Mouse (Mus musculus) thymus, adult 2 months (tissue): ENCODE results near the gene Exoc6b. TPM values are rescaled to one million over a fixed set of nuclear protein-coding genes. Genes with fewer than 3 reads are reported as not detected.

Source experiments
- DNase-seq: peaks from one replicate; pipeline ENCODE4 v3.0.0; 2021
- H3K27ac ChIP-seq: fragments of 200-500 bp; 2 replicates; pipeline ENCODE4 v1.5.1; 2012; ENCODE audit warnings: low read length, control low read depth; ENCODE audit not compliant: control insufficient read depth, insufficient read depth
- H3K27me3 ChIP-seq: fragments of 200-500 bp; 2 replicates; pipeline ENCODE4 v1.6.1; 2012; ENCODE audit warnings: mild to moderate bottlenecking, low read length, moderate library complexity, mixed read lengths; ENCODE audit not compliant: control insufficient read depth, insufficient read depth
- H3K36me3 ChIP-seq: fragments of 200-500 bp; 2 replicates; pipeline ENCODE4 v1.6.1; 2012; ENCODE audit warnings: mild to moderate bottlenecking, low read length, moderate library complexity; ENCODE audit not compliant: control insufficient read depth, insufficient read depth
- H3K4me1 ChIP-seq: fragments of 200-500 bp; replicated peaks from 2 replicates; pipeline ENCODE4 v1.6.1; 2012; ENCODE audit warnings: low read length; ENCODE audit not compliant: control insufficient read depth, insufficient read depth
- H3K4me3 ChIP-seq: fragments of 200-500 bp; 2 replicates; pipeline ENCODE4 v1.5.1; 2012; ENCODE audit warnings: mild to moderate bottlenecking, low read length, control low read depth, moderate library complexity; ENCODE audit not compliant: control insufficient read depth, insufficient read depth
- CTCF ChIP-seq: fragments of 200-500 bp; IDR thresholded peaks from 2 replicates; pipeline ENCODE4 v1.5.1; 2012; ENCODE audit warnings: mild to moderate bottlenecking, control low read depth, low read length, moderate library complexity, borderline replicate concordance; ENCODE audit not compliant: control insufficient read depth, poor library complexity, insufficient read depth; ENCODE audit errors: extremely low read depth
- POLR2A ChIP-seq: fragments of 200-500 bp; IDR thresholded peaks from 2 replicates; pipeline ENCODE4 v1.6.1; 2012; ENCODE audit warnings: mild to moderate bottlenecking, low read length, control low read depth, moderate library complexity; ENCODE audit not compliant: control insufficient read depth, poor library complexity, insufficient read depth; ENCODE audit errors: extremely low read depth
- WGBS: fragments of 180-500 bp; shearing (Covaris S2); methylation state at CpG from one replicate; pipeline ENCODE4 v1.1.7; 2018; 5-methylcytosine and 5-hydroxymethylcytosine counted together
- polyA plus RNA-seq: library from polyadenylated mRNA; depleted of rRNA; stranded (reverse); fragments of >200 nt; gene quantifications from 2 replicates; pipeline ENCODE4 v1.2.3, GENCODE M21; 2012

Gene Exoc6b
- polyA plus RNA-seq, 1 experiment: 8.2 TPM

DNA sequence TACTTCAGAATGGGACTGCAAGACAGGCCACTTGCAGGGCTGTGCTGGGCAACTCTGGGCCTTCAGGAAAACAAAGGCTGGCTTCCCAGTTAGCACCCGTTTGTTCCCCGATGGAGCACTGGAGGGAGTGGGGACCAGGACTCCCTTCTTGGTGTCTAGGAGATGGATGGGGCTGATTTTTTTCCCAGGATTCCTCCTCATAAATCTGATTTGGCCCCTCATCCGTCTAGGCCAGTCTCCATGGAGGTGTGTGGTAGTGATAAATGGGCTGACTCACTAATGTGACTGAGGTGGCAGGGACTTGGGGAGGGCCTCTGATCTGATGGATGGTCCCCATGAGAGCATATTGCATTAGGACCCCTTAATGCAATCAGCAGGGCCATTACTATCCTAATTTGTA lies 470.6 kb downstream of the Exoc6b start:
- DNase-seq: no peak
- Histone ChIP-seq H3K4me1 (no peaks in the 10 kb centered on the region), H3K36me3 (no peaks in the 10 kb centered on the region), H3K4me3 (no peak overlapping the region), H3K27me3 (no peaks in the 10 kb centered on the region), H3K27ac (no peak overlapping the region)
- 96% methylated on average over 3 of the region's 3 CpGs for WGBS
- TF ChIP-seq POLR2A (no peak), CTCF (no peak)

DNA sequence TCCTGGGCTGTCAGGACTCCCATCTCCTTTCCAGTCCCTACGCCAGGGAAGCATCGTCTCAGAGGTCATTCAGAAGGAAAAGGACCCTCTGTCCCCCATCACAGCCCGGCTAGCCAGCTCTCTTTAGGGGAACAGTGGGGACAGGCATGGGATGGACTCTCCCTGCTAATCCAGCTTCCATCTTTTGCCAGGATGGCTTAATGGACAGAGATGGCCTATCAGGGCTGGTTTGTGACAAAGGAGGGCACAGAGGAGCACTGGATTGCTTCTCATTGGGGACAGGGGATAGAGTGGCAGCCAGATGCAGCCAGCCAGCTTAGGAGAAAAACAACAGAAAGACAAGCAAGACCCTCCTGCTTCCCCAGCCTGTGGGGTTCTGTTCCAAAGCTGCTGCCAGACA lies 474.7 kb downstream of the Exoc6b start:
- 88% methylated on average over 3 of the region's 3 CpGs for WGBS
- Histone ChIP-seq H3K4me3 (no peak overlapping the region), H3K27ac (no peak overlapping the region), H3K36me3 (no peaks in the 10 kb centered on the region), H3K4me1 (no peaks in the 10 kb centered on the region), H3K27me3 (peaks cover 3% of the 10 kb centered on the region; the same call in 1 of the 2 replicates)
- TF ChIP-seq POLR2A (no peak), CTCF (no peak)
- DNase-seq: no peak

DNA sequence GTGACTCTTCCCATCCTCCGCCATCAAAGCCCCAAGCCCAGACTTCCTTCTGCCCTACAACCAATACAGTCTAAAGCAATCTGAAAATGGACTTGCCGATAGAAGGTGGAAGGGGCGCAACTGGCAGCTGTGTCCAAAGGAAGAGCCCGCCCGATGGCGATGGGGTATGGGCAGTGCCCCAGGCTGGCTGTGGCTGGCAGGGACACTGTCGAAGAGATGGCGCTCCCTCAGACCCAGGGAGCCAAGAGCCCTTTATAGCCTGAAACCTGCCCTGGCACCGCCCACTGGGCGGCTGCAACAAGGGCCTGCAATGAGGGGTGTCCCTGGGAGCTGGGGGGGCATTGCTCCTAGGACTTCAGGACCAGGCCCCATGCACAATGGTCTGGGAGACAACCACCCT lies 475.6 kb downstream of the Exoc6b start, which contains the start of gene Cyp26b1:
TSS of gene Cyp26b1 (minus strand) at position 216 of the 400 bp plus-strand sequence.
- H3K36me3 ChIP-seq: no peaks in the 10 kb centered on the region
- DNase-seq: no peak
- H3K27ac ChIP-seq: no peak within 1 kb of the TSS
- H3K4me1 ChIP-seq: 0 out of 2 replicates have a peak, but pooled peaks cover 2% of the 10 kb centered on the region
- no peak within 1 kb of the TSS for H3K4me3 ChIP-seq
- H3K27me3 ChIP-seq: peaks cover 9% of the 10 kb centered on the region; the same call in 1 of the 2 replicates
- TF ChIP-seq CTCF (no peak), POLR2A (no peak)
- WGBS: 93% methylated on average over 10 of the region's 10 CpGs

DNA sequence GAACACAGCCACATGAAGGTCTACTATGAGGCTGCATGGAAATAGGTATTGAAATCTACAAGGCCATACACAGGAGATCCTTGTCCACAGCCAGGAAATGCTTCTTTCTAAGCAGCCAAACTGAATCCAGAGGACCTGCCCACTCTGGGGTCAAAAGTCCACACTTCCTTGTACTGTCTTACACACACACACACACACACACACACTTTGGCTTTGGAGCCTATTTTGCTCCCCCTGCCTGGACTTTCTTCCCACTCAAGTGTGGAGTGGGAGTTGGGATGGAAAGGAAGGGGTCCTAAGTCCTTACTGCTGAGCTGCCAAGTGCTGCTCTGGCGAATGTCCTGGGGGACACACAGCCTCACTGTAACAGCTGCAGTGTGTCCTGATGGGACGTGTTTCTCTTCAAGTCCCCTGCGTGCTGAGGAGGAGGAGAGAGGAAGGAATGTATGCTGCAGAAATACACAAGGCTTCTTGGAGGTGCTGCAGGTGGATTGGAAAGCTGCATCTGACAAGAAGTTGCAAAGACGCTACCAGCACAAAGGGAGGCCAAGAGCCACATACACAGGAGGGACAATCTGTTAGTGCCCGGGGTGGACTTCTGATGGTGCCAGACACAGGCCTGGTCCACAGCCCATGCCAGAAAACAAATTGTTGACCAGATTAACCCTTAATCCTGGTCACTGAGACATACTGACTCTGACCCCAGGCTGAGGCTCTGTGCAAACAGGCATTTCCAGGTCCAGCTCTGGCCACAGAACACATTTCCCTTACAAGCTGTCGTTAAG lies 478.2 kb downstream of the Exoc6b start:
- 0 out of 2 replicates have a peak, but pooled peaks cover 2% of the 10 kb centered on the region for H3K4me1 ChIP-seq
- 86% methylated on average over 6 of the region's 6 CpGs for WGBS
- H3K27ac ChIP-seq: no peak overlapping the region
- peaks cover 25% of the 10 kb centered on the region for H3K27me3 ChIP-seq
- TF ChIP-seq CTCF: no peak
- no peak for TF ChIP-seq POLR2A
- no peak overlapping the region for H3K4me3 ChIP-seq
- no peak for DNase-seq
- H3K36me3 ChIP-seq: no peaks in the 10 kb centered on the region

DNA sequence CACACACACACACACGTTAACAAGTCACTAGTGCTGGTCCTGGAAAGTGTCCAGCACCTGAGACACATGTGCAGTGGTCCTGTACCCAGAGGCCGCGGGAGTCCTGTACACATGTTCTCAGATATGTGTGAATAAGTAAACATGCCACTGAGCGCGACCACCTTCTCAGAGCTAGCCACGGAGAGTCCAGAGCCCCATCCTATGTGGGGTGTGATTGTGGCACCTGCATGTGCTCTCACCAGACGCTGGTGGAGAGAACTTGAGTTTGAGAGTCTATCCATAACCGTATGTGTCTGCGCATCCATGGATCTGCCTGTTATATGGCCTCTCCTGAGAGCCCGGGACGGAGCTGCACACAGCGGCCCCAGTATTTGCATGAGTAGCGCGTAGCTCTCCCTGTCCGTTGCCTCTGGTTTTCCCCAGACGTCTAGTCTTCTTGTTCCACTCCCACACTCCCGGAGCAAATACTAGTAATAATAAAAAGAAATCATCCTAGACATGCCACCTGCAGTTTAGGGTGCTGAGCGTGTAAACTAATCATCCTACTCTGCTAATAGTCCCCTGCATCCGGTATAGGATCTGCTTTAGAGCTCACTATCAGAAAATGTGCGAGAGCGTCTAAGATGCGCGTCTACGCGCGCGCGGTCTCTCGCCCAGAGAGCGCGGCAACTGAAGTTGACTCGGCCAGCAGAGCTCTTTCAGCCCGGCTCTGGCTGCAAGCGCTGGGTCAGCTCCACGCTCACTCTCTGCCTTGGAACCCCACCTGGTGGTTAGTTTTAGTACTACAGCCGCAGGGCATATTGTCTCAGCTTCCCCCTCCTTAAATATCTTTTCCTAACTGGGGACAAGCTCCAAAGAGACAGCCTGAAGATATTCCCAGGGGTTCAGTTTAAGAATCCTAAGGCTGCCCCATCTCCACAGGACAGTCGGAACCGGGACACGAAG lies 479.3 kb downstream of the Exoc6b start:
- 7% methylated on average over 39 of the region's 39 CpGs for WGBS
- Histone ChIP-seq H3K4me3 (no peak overlapping the region), H3K36me3 (no peaks in the 10 kb centered on the region), H3K27me3 (peaks cover 34% of the 10 kb centered on the region), H3K27ac (no peak overlapping the region), H3K4me1 (peaks cover 2% of the 10 kb centered on the region; the same call in 1 of the 2 replicates)
- DNase-seq: peak; percentile 75
- no peak for TF ChIP-seq POLR2A
- TF ChIP-seq CTCF: peak; percentile 66; the same call in 1 of the 2 replicates

DNA sequence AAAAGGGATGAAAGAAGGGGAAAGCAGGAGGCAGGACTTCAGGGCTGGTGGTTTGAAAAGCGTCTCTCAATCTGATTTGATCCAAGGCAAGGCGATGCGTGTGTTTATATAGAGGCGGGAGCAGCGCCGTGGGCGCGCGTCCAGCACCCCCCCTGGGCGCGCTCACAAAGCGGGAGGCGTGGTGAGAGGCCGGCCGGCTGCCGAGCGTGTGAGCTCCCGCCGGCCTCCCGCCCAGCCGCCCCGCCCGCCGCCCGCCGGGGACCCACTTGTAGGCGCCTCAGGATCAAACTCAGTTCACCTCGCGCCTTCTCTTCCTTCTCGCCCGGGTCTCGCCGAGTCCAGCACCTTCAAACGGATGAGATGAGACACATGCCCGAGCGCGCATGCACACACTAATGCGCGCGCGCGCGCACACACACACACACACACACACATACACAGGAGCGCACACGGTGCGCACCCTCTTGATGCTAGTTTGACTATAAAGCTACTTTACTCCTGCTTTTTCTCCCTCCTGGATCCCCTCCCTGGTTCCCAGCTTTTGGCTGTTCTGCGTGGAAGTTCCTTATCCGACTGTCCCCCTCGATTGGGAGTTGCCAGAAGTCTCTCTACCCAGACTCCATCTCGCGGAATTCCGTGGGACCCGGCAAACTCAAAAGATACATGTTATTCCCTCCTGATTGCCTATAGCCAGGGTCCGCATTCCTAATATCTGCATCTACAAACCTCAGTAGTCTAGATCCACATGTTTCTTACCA lies 480.2 kb downstream of the Exoc6b start:
- Histone ChIP-seq H3K27ac (no peak overlapping the region), H3K36me3 (no peaks in the 10 kb centered on the region), H3K4me3 (no peak overlapping the region), H3K4me1 (peaks cover 4% of the 10 kb centered on the region; the same call in 1 of the 2 replicates), H3K27me3 (peaks cover 35% of the 10 kb centered on the region)
- 4% methylated on average over 54 of the region's 54 CpGs for WGBS
- no peak for TF ChIP-seq POLR2A
- no peak for TF ChIP-seq CTCF
- DNase-seq: no peak
